Mouse (Mus musculus): ENCODE data around the gene Ccdc163. TPM values are rescaled to one million over a fixed set of nuclear protein-coding genes. Genes with fewer than 3 reads are reported as not detected.

The Ccdc163 gene
- total RNA-seq, 1 experiment from 2014 or later, result 18.3 TPM

GRCm38 (mm10) chr4:116749750-116750149 is 41.4 kb downstream of the Ccdc163 start:
- ATAC-seq (ENCODE audit: extremely low read depth, insufficient number of reproducible peaks, low FRiP score, poor library complexity, severe bottlenecking), result no peak

- ATAC-seq (ENCODE audit: extremely low read depth, insufficient number of reproducible peaks, low FRiP score, poor library complexity, severe bottlenecking), result no peak
Observed at GRCm38 (mm10) chr4:116761914-116762313, 53.6 kb downstream of the Ccdc163 start.

- ATAC-seq (ENCODE audit: extremely low read depth, insufficient number of reproducible peaks, low FRiP score, poor library complexity, severe bottlenecking), result no peak
Observed at GRCm38 (mm10) chr4:116764001-116764400, 55.7 kb downstream of the Ccdc163 start.

GRCm38 (mm10) chr4:116768510-116768909 is 60.2 kb downstream of the Ccdc163 start:
- no peak for ATAC-seq (ENCODE audit: extremely low read depth, insufficient number of reproducible peaks, low FRiP score, poor library complexity, severe bottlenecking)

- no peak for ATAC-seq (ENCODE audit: extremely low read depth, insufficient number of reproducible peaks, low FRiP score, poor library complexity, severe bottlenecking)
Observed at GRCm38 (mm10) chr4:116769060-116769459, 60.8 kb downstream of the Ccdc163 start.

DNA sequence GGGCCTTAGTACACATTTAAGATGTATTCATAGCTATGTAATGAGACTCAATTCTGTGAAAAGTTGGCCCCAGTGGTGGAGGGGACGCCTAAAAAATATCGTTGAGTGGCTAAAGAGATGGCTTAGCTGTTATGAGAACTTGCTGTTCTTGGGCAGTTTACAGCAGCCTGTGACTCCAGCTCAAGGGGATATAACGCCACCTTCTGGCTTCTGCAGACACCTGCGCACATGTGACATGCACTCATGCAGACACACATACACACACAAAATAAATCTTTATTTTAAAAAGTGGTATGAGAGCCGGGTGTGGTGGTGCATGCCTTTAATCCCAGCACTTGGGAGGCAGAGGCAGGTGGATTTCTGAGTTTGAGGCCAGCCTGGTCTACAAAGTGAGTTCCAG is 68.1 kb downstream of the Ccdc163 start:
- ATAC-seq (ENCODE audit: extremely low read depth, insufficient number of reproducible peaks, low FRiP score, poor library complexity, severe bottlenecking), result no peak

- ATAC-seq (ENCODE audit: extremely low read depth, insufficient number of reproducible peaks, low FRiP score, poor library complexity, severe bottlenecking), result no peak
Observed at GRCm38 (mm10) chr4:116777079-116777478, 68.8 kb downstream of the Ccdc163 start.

DNA sequence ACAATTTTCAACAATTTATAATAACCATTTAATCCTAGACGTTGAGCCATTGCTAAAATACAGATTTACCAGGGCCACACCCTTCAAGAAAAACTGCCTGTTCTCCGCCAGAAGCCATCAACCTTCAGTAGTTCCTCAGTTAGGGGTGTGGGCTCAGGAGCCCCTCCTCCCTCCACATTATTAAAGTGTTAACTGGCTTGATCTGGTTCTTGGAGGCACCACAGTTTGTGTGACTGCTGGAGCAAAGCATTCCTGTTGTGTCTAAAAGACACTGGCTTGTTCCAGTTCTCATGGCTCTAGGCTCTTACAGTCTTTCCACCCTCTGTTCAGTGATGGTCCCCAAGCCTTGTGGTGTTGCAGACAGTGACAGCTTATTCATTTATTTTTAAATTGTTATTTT is 72.2 kb downstream of the Ccdc163 start:
- no peak for ATAC-seq (ENCODE audit: extremely low read depth, insufficient number of reproducible peaks, low FRiP score, poor library complexity, severe bottlenecking)

DNA sequence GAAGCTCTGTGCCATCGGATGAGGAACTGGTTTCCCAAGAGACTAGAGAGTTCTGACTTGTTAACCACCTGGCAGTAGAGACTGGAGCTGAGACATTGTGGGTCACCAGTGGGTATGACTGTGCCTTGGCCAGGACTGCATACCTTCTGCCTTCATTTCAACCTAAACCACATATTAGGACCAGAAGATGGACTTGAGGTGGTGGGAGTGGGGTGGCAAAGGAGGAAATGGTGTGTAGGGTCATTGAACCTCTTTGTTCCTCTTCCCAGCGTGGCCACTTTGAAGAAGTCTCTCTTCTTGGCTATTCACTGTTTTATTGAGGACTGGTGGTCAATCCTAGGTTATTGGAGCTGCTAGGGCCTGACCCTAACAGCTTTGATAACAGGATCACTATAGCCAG is 73.1 kb downstream of the Ccdc163 start:
- peak; percentile 46; the same call in 1 of the 2 replicates for ATAC-seq (ENCODE audit: extremely low read depth, insufficient number of reproducible peaks, low FRiP score, poor library complexity, severe bottlenecking)

DNA sequence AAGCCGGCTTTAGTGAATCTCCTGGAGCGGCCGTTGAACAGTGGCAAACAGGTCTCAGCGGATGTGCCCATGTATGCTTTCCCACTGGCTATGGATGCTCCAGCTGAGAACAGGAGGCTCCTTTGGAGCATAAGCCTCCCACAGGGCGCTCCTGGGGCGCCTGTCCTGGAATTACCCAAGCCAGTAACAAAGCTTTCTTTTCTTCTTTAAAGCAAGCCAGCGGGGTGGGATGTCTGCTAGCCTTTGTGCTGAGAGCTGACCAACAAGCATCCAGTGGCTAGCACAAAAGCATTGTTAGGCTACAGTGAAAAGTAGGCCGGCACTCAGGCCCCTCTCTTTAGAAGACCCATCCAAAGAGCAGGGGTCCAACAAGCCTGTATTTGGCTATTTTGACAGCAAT is 73.9 kb downstream of the Ccdc163 start:
- no peak for ATAC-seq (ENCODE audit: extremely low read depth, insufficient number of reproducible peaks, low FRiP score, poor library complexity, severe bottlenecking)

- ATAC-seq (ENCODE audit: extremely low read depth, insufficient number of reproducible peaks, low FRiP score, poor library complexity, severe bottlenecking), result no peak
Observed at GRCm38 (mm10) chr4:116786587-116786986, 78.3 kb downstream of the Ccdc163 start.

- peak; percentile 64 for ATAC-seq (ENCODE audit: extremely low read depth, insufficient number of reproducible peaks, low FRiP score, poor library complexity, severe bottlenecking)
Observed at GRCm38 (mm10) chr4:116787985-116788760, 79.9 kb downstream of the Ccdc163 start.

- ATAC-seq (ENCODE audit: extremely low read depth, insufficient number of reproducible peaks, low FRiP score, poor library complexity, severe bottlenecking), result peak; percentile 86
Observed at GRCm38 (mm10) chr4:116788956-116789355, 80.6 kb downstream of the Ccdc163 start.

DNA sequence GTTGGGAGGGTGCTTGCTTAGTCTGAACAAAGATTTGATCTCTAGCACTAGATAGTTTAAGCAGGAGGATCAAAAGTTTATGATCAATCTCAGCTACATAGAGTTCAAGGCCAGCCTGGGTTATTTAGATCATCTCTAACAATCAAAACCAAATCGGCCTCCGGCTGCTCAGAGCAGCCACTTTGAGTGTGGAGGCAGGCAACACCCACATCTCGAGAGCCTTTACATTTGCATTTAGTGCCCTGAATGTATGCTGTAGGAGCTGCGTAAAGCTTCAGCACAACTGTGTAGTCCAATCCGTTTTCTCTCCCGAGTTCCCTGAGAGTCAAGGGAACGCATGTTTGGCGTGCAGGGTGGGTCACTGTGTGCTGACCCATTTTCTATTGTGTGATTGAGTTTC is 84.1 kb downstream of the Ccdc163 start:
- no peak for ATAC-seq (ENCODE audit: extremely low read depth, insufficient number of reproducible peaks, low FRiP score, poor library complexity, severe bottlenecking)

- no peak for ATAC-seq (ENCODE audit: extremely low read depth, insufficient number of reproducible peaks, low FRiP score, poor library complexity, severe bottlenecking)
Observed at GRCm38 (mm10) chr4:116794273-116794672, 86.0 kb downstream of the Ccdc163 start.

DNA sequence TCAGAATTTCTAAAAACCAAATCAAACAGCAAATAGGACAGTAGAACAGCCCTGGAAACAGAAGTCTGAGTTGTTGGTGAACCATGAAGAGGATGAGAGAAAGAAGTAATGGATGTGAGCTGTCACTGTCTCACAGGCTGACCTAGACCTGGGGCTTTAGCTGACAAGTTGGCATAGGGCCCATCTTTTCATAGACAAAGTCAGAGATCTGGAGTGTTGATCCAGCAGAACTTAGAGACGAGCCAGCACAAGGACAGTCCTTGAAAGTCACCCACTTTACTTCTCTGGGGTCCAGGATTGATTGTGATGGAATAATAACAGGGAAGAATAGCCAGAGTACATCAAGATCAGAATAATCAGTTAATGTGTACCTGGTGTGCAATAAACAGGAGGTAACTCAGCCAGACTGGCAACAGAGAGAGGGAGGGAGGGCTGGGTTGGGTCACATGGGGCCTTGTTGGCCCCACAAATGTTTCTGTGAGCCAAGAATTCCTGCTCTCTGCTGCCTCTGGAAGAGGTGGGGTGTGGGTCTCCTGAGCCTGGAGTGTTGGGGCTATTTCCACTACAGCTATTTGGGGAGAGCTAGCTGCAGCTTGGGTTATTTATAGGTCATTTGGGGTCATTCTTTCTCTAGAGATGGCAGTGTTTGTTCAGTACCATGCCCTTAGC is 88.3 kb downstream of the Ccdc163 start:
- no peak for ATAC-seq (ENCODE audit: extremely low read depth, insufficient number of reproducible peaks, low FRiP score, poor library complexity, severe bottlenecking)

DNA sequence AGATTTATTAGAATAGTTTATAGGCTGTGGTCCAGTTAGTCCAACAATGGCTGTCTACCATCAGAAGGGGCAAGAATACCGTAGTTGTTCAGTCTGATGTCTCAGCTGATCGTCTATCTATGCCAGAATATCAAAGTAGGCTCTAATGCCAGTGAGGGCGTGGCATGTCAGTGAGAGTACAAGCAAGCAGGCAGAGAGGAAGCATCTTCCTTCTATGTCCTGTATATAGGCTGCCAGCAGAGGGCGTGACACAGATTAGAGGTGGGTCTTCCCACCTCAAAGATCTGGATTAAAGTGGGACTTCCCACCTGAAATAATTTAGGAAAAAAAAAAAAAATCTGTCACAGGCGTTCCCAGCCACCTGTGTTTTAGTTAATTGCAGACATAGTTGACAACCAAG is 91.6 kb downstream of the Ccdc163 start:
- ATAC-seq (ENCODE audit: extremely low read depth, insufficient number of reproducible peaks, low FRiP score, poor library complexity, severe bottlenecking), result peak; percentile 51
